Comparison of ENCODE assay signal across 8 mouse cellular contexts in the genomic region with DNA sequence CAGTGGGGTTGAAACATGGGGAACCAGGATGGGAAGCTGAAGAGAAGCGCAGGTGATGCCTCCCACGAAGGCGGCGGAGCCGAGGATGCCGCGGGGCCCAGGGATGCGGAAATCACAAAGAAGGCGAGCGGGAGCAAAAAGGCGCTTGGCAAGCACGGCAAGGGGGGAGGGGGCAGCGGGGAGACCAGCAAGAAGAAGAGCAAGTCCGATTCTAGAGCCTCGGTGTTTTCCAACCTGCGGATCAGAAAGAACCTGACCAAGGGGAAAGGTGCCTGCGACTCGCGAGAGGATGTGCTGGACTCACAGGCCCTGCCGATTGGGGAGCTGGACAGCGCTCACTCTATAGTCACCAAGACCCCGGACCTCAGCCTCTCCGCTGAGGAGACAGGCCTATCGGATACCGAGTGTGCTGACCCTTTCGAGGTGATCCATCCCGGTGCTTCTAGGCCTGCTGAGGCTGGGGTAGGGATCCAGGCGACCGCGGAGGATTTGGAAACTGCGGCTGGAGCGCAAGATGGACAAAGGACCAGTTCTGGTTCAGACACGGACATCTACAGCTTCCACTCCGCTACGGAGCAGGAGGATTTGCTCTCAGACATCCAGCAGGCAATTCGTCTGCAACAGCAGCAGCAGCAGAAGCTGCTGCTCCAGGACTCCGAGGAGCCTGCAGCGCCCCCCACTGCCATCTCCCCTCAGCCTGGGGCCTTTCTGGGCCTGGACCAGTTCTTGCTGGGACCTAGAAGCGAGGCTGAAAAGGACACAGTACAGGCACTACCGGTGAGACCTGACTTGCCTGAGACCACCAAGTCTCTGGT. TPM values are rescaled to one million over a fixed set of nuclear protein-coding genes. Genes with fewer than 3 reads are reported as not detected.
DNase-seq lines count a peak whose midpoint lies in the region; ATAC-seq and TF ChIP-seq lines count a peak whose summit lies in the region.

No protein-coding gene starts in this region.

- peak; percentile 2 for DNase-seq in lung, adult 2 months
- DNase-seq in lung, postnatal 36 days = no peak
- DNase-seq in cerebellum, postnatal 14 days = peak; percentile 72 to 77
- peak; percentile 66 to 69 for DNase-seq in frontal cortex, postnatal 14 days (ENCODE audit: low spot score in 2 of 2)
- peak; percentile 60 for DNase-seq in liver, embryonic 11.5 days (ENCODE audit: low spot score)
- peak; percentile 36 for DNase-seq in yolk sac, embryonic 10.5 days (ENCODE audit: low spot score)

- H3K9ac ChIP-seq in intestine, postnatal 0 days (ENCODE audit: low read depth, low read length) = 0 out of 2 replicates have a peak overlapping the region, but pooled peaks have one; percentile 17
- H3K9ac ChIP-seq in liver, embryonic 11.5 days (ENCODE audit: low read depth, low read length) = peak overlapping the region; percentile 47; the same call in 1 of the 2 replicates
- H3K9ac ChIP-seq in neural tube, embryonic 15.5 days (replicated peaks) = peak overlapping the region; percentile 96

- H3K4me3 ChIP-seq in lung, adult 2 months (replicated peaks; ENCODE audit: extremely low read depth, low read depth, low read length) = no peak overlapping the region
- H3K4me3 ChIP-seq in intestine, postnatal 0 days (ENCODE audit: low read depth, low read length) = peak overlapping the region; percentile 47
- peak overlapping the region; percentile 57 for H3K4me3 ChIP-seq in liver, embryonic 11.5 days (ENCODE audit: low read depth, low read length)
- peak overlapping the region; percentile 90 for H3K4me3 ChIP-seq in neural tube, embryonic 15.5 days (replicated peaks)

- no peaks in the 10 kb centered on the region; the same call in 1 of the 2 replicates for H3K4me1 ChIP-seq in lung, adult 2 months (ENCODE audit: control insufficient read depth, insufficient read depth, low read length)
- H3K4me1 ChIP-seq in intestine, postnatal 0 days (replicated peaks; ENCODE audit: control insufficient read depth, insufficient read depth, low read length) = no peaks in the 10 kb centered on the region
- H3K4me1 ChIP-seq in liver, embryonic 11.5 days (replicated peaks; ENCODE audit: control insufficient read depth, insufficient read depth, low read length) = 0 out of 2 replicates have a peak, but pooled peaks cover 9% of the 10 kb centered on the region
- H3K4me1 ChIP-seq in neural tube, embryonic 15.5 days = peaks cover 38% of the 10 kb centered on the region

- H3K9me3 ChIP-seq in intestine, postnatal 0 days (ENCODE audit: control insufficient read depth) = no peaks in the 10 kb centered on the region
- H3K9me3 ChIP-seq in liver, embryonic 11.5 days (ENCODE audit: control insufficient read depth, low read length) = no peaks in the 10 kb centered on the region
- H3K9me3 ChIP-seq in neural tube, embryonic 15.5 days (replicated peaks) = no peaks in the 10 kb centered on the region

- no peak overlapping the region for H3K27ac ChIP-seq in intestine, postnatal 0 days (ENCODE audit: low read depth, low read length)
- H3K27ac ChIP-seq in liver, embryonic 11.5 days (ENCODE audit: low read depth, low read length) = no peak overlapping the region
- peak overlapping the region; percentile 94 for H3K27ac ChIP-seq in neural tube, embryonic 15.5 days (replicated peaks)

- H3K4me2 ChIP-seq in intestine, postnatal 0 days (replicated peaks; ENCODE audit: low read depth) = peak overlapping the region; percentile 78
- H3K4me2 ChIP-seq in liver, embryonic 11.5 days = peak overlapping the region; percentile 96
- peak overlapping the region; percentile 79 for H3K4me2 ChIP-seq in neural tube, embryonic 15.5 days

- WGBS in lung, adult 2 months = 2% methylated on average over 40 of the region's 40 CpGs
- under 1% methylated on average over 40 of the region's 40 CpGs for WGBS in intestine, postnatal 0 days
- WGBS in liver, embryonic 11.5 days = under 1% methylated on average over 40 of the region's 40 CpGs
- WGBS in neural tube, embryonic 15.5 days = under 1% methylated on average over 40 of the region's 40 CpGs

- ATAC-seq in intestine, postnatal 0 days = no peak
- ATAC-seq in liver, embryonic 11.5 days (replicated peaks; ENCODE audit: low FRiP score) = peak; percentile 34
- peak; percentile 71 for ATAC-seq in neural tube, embryonic 15.5 days (ENCODE audit: low FRiP score)

- TF ChIP-seq CTCF in lung, adult 2 months (IDR thresholded peaks at IDR 0.05; ENCODE audit: insufficient read depth, low read length) = no peak
- peak; percentile 39 for TF ChIP-seq CTCF in intestine, postnatal 0 days (IDR thresholded peaks at IDR 0.05; ENCODE audit: low read depth)

- TF ChIP-seq POLR2A in lung, adult 2 months (IDR thresholded peaks at IDR 0.05; ENCODE audit: borderline replicate concordance, extremely low read depth, low read depth, low read length) = no peak

- H3K27me3 ChIP-seq in intestine, postnatal 0 days (replicated peaks; ENCODE audit: control insufficient read depth, insufficient read depth, low read length) = peaks cover 18% of the 10 kb centered on the region
- peaks cover 30% of the 10 kb centered on the region for H3K27me3 ChIP-seq in liver, embryonic 11.5 days (replicated peaks; ENCODE audit: control insufficient read depth, insufficient read depth, low read length)
- H3K27me3 ChIP-seq in neural tube, embryonic 15.5 days (replicated peaks) = no peaks in the 10 kb centered on the region

- no peaks in the 10 kb centered on the region for H3K36me3 ChIP-seq in intestine, postnatal 0 days (ENCODE audit: control insufficient read depth, insufficient read depth)
- H3K36me3 ChIP-seq in liver, embryonic 11.5 days (ENCODE audit: control insufficient read depth, insufficient read depth, low read length) = no peaks in the 10 kb centered on the region
- H3K36me3 ChIP-seq in neural tube, embryonic 15.5 days = no peaks in the 10 kb centered on the region

RNA-seq across cellular contexts. Expression of gene Fmn2, which starts 0.6 kb away (rescaled TPM):
- polyA plus RNA-seq in lung, adult 2 months (2012; rRNA removed) = 0.08 and 0.17 TPM in 2 replicates
- polyA plus RNA-seq in intestine, postnatal 0 days (2015; fragmentation: Nextera tagmentation; extraction: Ambion mirVana) = 0.25 and 0.30 TPM in 2 replicates
- polyA plus RNA-seq in liver, embryonic 11.5 days (2014; fragmentation: Nextera tagmentation; extraction: Ambion mirVana) = 0.41 and 0.55 TPM in 2 replicates
- 8.3 and 8.5 TPM in 2 replicates for polyA plus RNA-seq in neural tube, embryonic 15.5 days (2015; fragmentation: Nextera tagmentation; extraction: Ambion mirVana)

Comparison
In these comparisons a context has a peak if more than half of its experiments do, and no peak if none do; other contexts are left out.
1. H3K9ac ChIP-seq: peak in every context shown above with its lines; median percentile 96 in neural tube, embryonic 15.5 days; 47 in liver, embryonic 11.5 days; 17 in intestine, postnatal 0 days.